Mouse (Mus musculus) olfactory bulb, adult 2 months (tissue): ENCODE data around the gene Gja1.

Experiments used
- CTCF ChIP-seq: fragments of 200-500 bp; IDR thresholded peaks from 2 replicates; pipeline ENCODE4 v1.5.1; 2012; ENCODE audit warnings: low read depth, mild to moderate bottlenecking, low read length, moderate library complexity; ENCODE audit not compliant: insufficient read depth
- POLR2A ChIP-seq: fragments of 200-500 bp; IDR thresholded peaks from 2 replicates; pipeline ENCODE4 v1.6.1; 2012; ENCODE audit warnings: mild to moderate bottlenecking, low read depth, low read length, moderate library complexity; ENCODE audit not compliant: insufficient read depth

- TF ChIP-seq POLR2A (no peak), CTCF (no peak)
These were observed 16.7 kb upstream of the Gja1 start for GRCm38 (mm10) chr10:56360472-56360871.
